Mouse (Mus musculus) liver, embryonic 13.5 days (tissue): Measurements from ENCODE around the gene Gm4353. TPM values are rescaled to one million over a fixed set of nuclear protein-coding genes. Genes with fewer than 3 reads are reported as not detected.
"Not testable (repeated sequence)": the region's sequence is repeated elsewhere in the genome, so short reads cannot be mapped to it uniquely, and the experiment has no call there.

Experiments used
- ATAC-seq: fragments of 200-750 bp; cut with Nextera tagmentation; 2 replicates; pipeline ENCODE4 v1.8.0; 2017; ENCODE audit warnings: low read depth, mild to moderate bottlenecking, moderate number of reproducible peaks, moderate library complexity
- DNase-seq: peaks from one replicate; pipeline ENCODE4 v3.0.0; 2022
- H3K27ac ChIP-seq: fragments of 300-500 bp; sonication (generic); 2 replicates; pipeline ENCODE4 v1.5.1; 2015; ENCODE audit warnings: moderate library complexity, mild to moderate bottlenecking, inconsistent platforms
- H3K27me3 ChIP-seq: fragments of 300-500 bp; sonication (generic); 2 replicates; pipeline ENCODE4 v1.6.1; 2015; ENCODE audit warnings: mild to moderate bottlenecking, inconsistent platforms
- H3K36me3 ChIP-seq: fragments of 300-500 bp; sonication (generic); 2 replicates; pipeline ENCODE4 v1.6.1; 2015; ENCODE audit warnings: mild to moderate bottlenecking, inconsistent platforms
- H3K4me1 ChIP-seq: fragments of 300-500 bp; sonication (generic); replicated peaks from 2 replicates; pipeline ENCODE4 v1.6.1; 2015; ENCODE audit warnings: inconsistent platforms
- H3K4me2 ChIP-seq: fragments of 300-500 bp; sonication (generic); 2 replicates; pipeline ENCODE4 v1.6.1; 2015; ENCODE audit warnings: inconsistent platforms, mild to moderate bottlenecking, moderate library complexity
- H3K4me3 ChIP-seq: fragments of 300-500 bp; sonication (generic); replicated peaks from 2 replicates; pipeline ENCODE4 v1.5.1; 2015; ENCODE audit warnings: mild to moderate bottlenecking, inconsistent platforms
- H3K9ac ChIP-seq: fragments of 300-500 bp; sonication (generic); 2 replicates; pipeline ENCODE4 v1.6.1; 2015; ENCODE audit warnings: mild to moderate bottlenecking, inconsistent platforms
- H3K9me3 ChIP-seq: fragments of 300-500 bp; sonication (generic); replicated peaks from 2 replicates; pipeline ENCODE4 v1.6.1; 2016; ENCODE audit warnings: inconsistent platforms
- WGBS: fragments of 180-500 bp; shearing (Covaris S2); methylation state at CpG from one replicate; pipeline ENCODE4 v1.1.7; 2015; ENCODE audit not compliant: insufficient replicate concordance; 5-methylcytosine and 5-hydroxymethylcytosine counted together
- polyA plus RNA-seq: library from polyadenylated mRNA; unstranded; fragments of >200 nt; fragmentation: Nextera tagmentation; extraction: Ambion mirVana; gene quantifications from 2 replicates; pipeline ENCODE4 v1.2.1, GENCODE M21; 2015

The Gm4353 gene
- polyA plus RNA-seq: 0.62 and 1.3 TPM in 2 replicates

DNA sequence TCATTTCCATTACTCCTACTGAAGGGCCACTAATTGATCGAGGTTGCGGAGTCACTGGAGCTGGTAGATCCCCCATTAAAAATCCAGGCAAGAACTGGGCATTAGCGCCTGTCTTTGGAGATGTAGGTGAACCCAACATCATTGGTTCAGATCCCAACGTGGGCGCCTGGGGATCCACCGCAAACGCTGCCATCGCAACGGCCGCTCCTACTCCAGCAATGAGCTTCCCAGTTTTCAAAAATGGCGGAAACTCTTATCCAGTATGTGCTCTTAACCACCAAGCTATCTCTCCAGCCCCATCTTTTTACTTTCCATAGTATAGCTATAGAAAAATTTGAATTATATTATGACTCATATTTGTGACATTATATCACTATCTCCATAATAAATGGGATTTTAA is at the start of gene Gm4353:
Gene Gm4353 (minus strand): TSS at position 270 of the 400 bp plus-strand sequence.
- not testable (repeated sequence) for H3K9me3 ChIP-seq, H3K4me1 ChIP-seq, H3K27me3 ChIP-seq, ATAC-seq, H3K4me2 ChIP-seq, H3K9ac ChIP-seq, H3K27ac ChIP-seq, H3K4me3 ChIP-seq, DNase-seq, H3K36me3 ChIP-seq
- 83% methylated on average over 11 of the region's 11 CpGs for whole genome bisulfite sequencing

DNA sequence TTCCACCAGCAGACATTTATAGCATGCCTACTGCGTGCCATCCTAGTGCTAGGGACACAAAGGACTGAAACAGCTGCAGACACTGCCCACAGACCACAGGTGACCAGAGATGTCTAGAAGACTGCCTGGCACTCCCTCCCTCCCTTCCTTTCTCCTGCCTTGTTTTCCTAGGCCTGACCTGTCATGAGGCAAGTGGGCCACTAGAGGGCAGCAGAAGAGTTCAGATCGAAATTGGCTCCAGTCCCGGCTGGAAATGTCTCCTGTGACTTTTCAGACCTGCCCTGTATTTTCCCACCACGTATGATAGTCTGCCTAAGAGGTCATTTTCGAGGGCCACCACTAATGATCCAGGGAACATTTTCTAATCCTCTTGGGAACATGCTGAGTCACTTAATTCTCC is 47.6 kb upstream of the Gm4353 start:
- 3% methylated on average over 5 of the region's 5 CpGs for WGBS
- Histone ChIP-seq H3K4me3 (no peak overlapping the region), H3K4me2 (no peak overlapping the region), H3K27me3 (no peaks in the 10 kb centered on the region), H3K36me3 (no peaks in the 10 kb centered on the region), H3K4me1 (peaks cover 8% of the 10 kb centered on the region; the same call in 1 of the 2 replicates), H3K9me3 (no peaks in the 10 kb centered on the region), H3K9ac (no peak overlapping the region), H3K27ac (no peak overlapping the region)
- ATAC-seq: 0 out of 2 replicates have a peak, but pooled peaks have one; percentile 18
- peak; percentile 31 for DNase-seq

DNA sequence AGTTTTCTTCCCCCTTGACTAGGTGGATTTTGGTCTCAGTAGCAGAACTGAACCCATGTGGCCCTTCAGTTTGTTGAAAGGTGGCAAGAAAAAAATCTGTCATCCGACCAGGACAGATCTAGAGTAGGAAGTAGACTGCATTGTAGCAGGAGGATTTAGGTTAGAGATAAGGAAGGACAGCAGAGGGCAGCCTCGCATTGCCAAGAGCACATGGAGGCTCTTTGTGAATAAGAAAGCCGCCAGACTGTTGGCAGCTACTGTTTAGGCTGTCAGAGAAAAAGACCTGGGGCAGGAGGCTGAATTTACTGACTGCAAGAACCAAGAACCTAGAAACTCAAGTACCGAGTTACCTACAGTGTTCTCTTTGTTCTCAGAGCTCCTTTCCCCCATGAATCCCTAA is 47.0 kb upstream of the Gm4353 start:
- Histone ChIP-seq H3K27ac (no peak overlapping the region), H3K9me3 (no peaks in the 10 kb centered on the region), H3K9ac (no peak overlapping the region), H3K4me3 (no peak overlapping the region), H3K4me2 (no peak overlapping the region), H3K27me3 (no peaks in the 10 kb centered on the region), H3K4me1 (peaks cover 8% of the 10 kb centered on the region; the same call in 1 of the 2 replicates), H3K36me3 (no peaks in the 10 kb centered on the region)
- 10% methylated on average over 4 of the region's 4 CpGs for WGBS
- DNase-seq (no peak), ATAC-seq (no peak)

GRCm38 (mm10) chr7:116129374-116129773 is 44.9 kb upstream of the Gm4353 start:
- Histone ChIP-seq H3K4me1 (peaks cover 8% of the 10 kb centered on the region; the same call in 1 of the 2 replicates), H3K4me2 (no peak overlapping the region), H3K4me3 (no peak overlapping the region), H3K9me3 (no peaks in the 10 kb centered on the region), H3K27ac (no peak overlapping the region), H3K9ac (no peak overlapping the region), H3K27me3 (no peaks in the 10 kb centered on the region), H3K36me3 (no peaks in the 10 kb centered on the region)
- DNase-seq (no peak), ATAC-seq (no peak)
- 79% methylated on average over 10 of the region's 10 CpGs for WGBS

DNA sequence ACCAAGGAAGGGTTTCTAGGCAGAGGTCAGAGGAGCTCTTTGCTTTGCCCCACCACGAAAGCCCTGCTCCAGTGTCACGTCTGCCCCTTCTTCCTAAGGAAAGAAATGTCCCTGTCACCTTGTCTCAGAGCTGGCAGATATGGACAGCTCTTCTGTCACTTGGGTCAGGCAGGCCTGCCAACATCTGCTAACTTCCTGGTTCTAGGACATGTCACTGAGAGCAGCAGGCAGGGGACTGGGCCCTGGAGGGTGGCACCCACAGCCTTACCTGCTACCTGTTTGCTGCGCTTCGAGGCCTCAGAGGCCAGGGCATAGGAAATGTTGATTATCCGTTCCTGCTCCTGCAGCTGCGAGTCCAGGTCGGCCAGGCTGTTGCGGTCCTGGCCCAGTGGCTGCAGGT is 43.9 kb upstream of the Gm4353 start:
- DNase-seq: no peak
- Histone ChIP-seq H3K9ac (no peak overlapping the region), H3K4me2 (no peak overlapping the region), H3K27ac (no peak overlapping the region), H3K36me3 (no peaks in the 10 kb centered on the region), H3K27me3 (no peaks in the 10 kb centered on the region), H3K9me3 (no peaks in the 10 kb centered on the region), H3K4me3 (no peak overlapping the region), H3K4me1 (peaks cover 8% of the 10 kb centered on the region; the same call in 1 of the 2 replicates)
- ATAC-seq: no peak
- 71% methylated on average over 8 of the region's 8 CpGs for WGBS

DNA sequence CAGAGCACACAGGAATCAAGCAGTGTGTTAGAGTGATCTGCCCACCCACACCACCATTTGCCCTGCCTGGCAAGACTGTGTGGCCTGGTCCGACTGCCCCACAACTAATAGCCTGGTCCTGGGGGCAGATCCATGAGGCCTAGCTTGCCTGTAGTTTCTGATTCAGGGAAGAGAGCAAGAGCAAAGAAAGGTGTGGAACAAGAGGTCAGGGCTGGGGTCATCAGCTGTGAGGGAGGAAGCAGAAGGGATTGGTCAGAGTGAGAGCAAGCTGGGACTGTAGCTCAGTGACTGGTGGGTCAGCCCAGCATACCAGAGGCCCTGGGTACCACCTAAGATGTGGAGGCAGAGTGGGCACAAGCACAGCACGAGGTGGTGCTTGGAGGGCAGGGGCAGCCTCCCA is 42.6 kb upstream of the Gm4353 start:
- DNase-seq (no peak), ATAC-seq (no peak)
- H3K27ac ChIP-seq: no peak overlapping the region
- no peak overlapping the region for H3K9ac ChIP-seq
- no peaks in the 10 kb centered on the region for H3K27me3 ChIP-seq
- peaks cover 8% of the 10 kb centered on the region; the same call in 1 of the 2 replicates for H3K4me1 ChIP-seq
- H3K4me3 ChIP-seq: no peak overlapping the region
- H3K9me3 ChIP-seq: no peaks in the 10 kb centered on the region
- no peak overlapping the region for H3K4me2 ChIP-seq
- 64% methylated on average over 2 of the region's 2 CpGs for WGBS
- H3K36me3 ChIP-seq: no peaks in the 10 kb centered on the region

GRCm38 (mm10) chr7:116125671-116126070 is 41.2 kb upstream of the Gm4353 start:
- peaks cover 3% of the 10 kb centered on the region; the same call in 1 of the 2 replicates for H3K4me1 ChIP-seq
- no peaks in the 10 kb centered on the region for H3K27me3 ChIP-seq
- ATAC-seq (no peak), DNase-seq (no peak)
- WGBS: 70% methylated on average over 7 of the region's 7 CpGs
- no peak overlapping the region for H3K27ac ChIP-seq
- H3K36me3 ChIP-seq: no peaks in the 10 kb centered on the region
- no peak overlapping the region for H3K4me3 ChIP-seq
- H3K9me3 ChIP-seq: no peaks in the 10 kb centered on the region
- H3K4me2 ChIP-seq: no peak overlapping the region
- no peak overlapping the region for H3K9ac ChIP-seq

DNA sequence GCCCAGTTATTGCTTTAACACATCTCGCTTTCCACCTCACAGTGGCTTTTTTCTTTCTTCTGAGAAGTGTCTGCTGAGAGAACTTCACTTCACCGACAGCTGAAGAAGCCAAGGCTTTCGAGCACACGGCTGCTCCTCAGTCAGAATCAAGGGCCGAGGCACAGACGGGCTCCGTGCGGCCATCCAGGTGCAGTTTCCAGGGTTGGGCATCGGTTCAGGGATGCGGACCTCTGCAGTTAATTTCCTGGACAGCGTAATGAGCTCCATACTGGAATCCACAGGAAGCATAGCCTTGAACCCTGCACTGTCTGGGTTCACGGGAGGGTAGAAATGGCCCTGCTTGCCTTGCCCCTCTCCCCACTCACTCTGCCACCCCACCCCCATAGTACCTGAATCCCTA is 39.6 kb upstream of the Gm4353 start:
- Histone ChIP-seq H3K4me1 (peaks cover 3% of the 10 kb centered on the region; the same call in 1 of the 2 replicates), H3K4me3 (no peak overlapping the region), H3K27me3 (no peaks in the 10 kb centered on the region), H3K36me3 (no peaks in the 10 kb centered on the region), H3K9me3 (no peaks in the 10 kb centered on the region), H3K4me2 (no peak overlapping the region), H3K9ac (no peak overlapping the region), H3K27ac (no peak overlapping the region)
- DNase-seq (no peak), ATAC-seq (no peak)
- WGBS: 73% methylated on average over 12 of the region's 12 CpGs

DNA sequence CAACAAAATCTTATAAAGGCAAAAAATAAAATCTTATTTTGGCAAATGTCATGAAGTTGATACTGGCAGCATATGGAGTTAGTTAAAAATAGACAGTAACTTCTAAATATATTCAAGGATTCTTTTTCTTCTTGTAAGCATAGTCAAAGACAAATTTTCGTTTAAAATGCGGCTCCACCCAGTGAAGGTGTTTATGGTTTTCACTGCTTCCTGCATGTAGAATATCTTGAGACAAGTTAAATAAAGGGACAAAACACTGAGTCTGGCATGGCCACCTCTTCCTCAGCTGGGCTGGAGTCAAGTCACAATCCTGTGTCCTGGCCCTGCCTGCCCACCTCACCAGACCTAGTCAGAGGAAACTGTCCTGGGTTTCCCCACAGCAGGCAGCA is 39.2 kb upstream of the Gm4353 start:
- no peaks in the 10 kb centered on the region for H3K27me3 ChIP-seq
- 68% methylated on average over 2 of the region's 2 CpGs for WGBS
- peaks cover 3% of the 10 kb centered on the region; the same call in 1 of the 2 replicates for H3K4me1 ChIP-seq
- no peak overlapping the region for H3K9ac ChIP-seq
- H3K27ac ChIP-seq: no peak overlapping the region
- H3K9me3 ChIP-seq: no peaks in the 10 kb centered on the region
- no peak overlapping the region for H3K4me2 ChIP-seq
- ATAC-seq (no peak), DNase-seq (no peak)
- H3K4me3 ChIP-seq: no peak overlapping the region
- no peaks in the 10 kb centered on the region for H3K36me3 ChIP-seq

- ATAC-seq (no peak), DNase-seq (no peak)
- Histone ChIP-seq H3K9me3 (no peaks in the 10 kb centered on the region), H3K9ac (no peak overlapping the region), H3K36me3 (no peaks in the 10 kb centered on the region), H3K27me3 (no peaks in the 10 kb centered on the region), H3K27ac (no peak overlapping the region), H3K4me1 (peaks cover 3% of the 10 kb centered on the region; the same call in 1 of the 2 replicates), H3K4me2 (no peak overlapping the region), H3K4me3 (no peak overlapping the region)
- 68% methylated on average over 13 of the region's 13 CpGs for WGBS
Measured at GRCm38 (mm10) chr7:116122981-116123596, 38.7 kb upstream of the Gm4353 start.

DNA sequence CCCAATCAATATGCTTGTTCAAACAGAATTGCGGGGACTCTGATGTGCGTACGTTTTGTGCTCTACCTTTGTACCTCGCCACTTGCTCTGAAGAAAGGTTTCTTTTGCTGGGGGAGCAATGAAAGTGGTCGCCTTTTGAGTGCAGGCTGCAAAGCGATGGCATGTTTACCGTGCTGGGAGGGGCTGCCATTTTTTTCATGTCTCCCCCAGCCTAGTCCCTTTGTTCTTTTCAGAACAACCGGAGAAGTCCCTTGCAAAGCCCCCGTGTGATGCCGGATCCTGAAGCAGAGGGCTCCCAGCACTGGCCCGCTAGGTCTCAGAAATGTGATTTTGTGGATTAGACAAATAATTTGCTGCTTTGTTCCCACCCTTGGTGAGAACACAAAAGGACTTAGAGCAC is 36.8 kb upstream of the Gm4353 start:
- 71% methylated on average over 11 of the region's 11 CpGs for WGBS

DNA sequence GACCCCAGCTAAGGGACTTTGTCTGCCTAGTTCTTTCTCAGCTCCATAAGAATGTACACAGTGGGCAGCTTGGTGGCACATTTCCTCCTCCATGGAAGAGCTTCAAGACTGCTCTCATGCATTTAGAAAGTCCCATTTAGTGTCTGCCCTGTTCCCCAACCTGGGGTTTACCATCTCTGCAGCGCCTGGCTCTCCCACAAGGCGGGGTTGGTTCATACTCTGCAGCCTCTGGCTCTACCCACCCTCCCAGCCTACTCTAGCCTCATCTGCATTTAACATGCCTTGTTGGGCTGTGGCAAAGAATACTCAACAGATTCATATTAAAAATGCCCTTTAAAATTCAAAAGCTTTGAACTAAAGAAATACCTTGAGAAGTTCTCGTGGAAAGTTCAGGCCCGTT is 36.3 kb upstream of the Gm4353 start:
- Histone ChIP-seq H3K4me1 (peaks cover 3% of the 10 kb centered on the region; the same call in 1 of the 2 replicates), H3K9me3 (no peaks in the 10 kb centered on the region), H3K36me3 (no peaks in the 10 kb centered on the region), H3K4me3 (no peak overlapping the region), H3K9ac (no peak overlapping the region), H3K27ac (no peak overlapping the region), H3K4me2 (no peak overlapping the region), H3K27me3 (no peaks in the 10 kb centered on the region)
- ATAC-seq (no peak), DNase-seq (no peak)
- WGBS: 71% methylated on average over 4 of the region's 4 CpGs

More for the DNA sequence above, 36.8 kb upstream of the Gm4353 start:
- Histone ChIP-seq H3K27ac (no peak overlapping the region), H3K4me3 (no peak overlapping the region), H3K27me3 (no peaks in the 10 kb centered on the region), H3K4me1 (peaks cover 3% of the 10 kb centered on the region; the same call in 1 of the 2 replicates), H3K9ac (no peak overlapping the region), H3K4me2 (no peak overlapping the region), H3K9me3 (no peaks in the 10 kb centered on the region), H3K36me3 (no peaks in the 10 kb centered on the region)
- ATAC-seq (no peak), DNase-seq (no peak)
